Mouse (Mus musculus) liver, embryonic 13.5 days (tissue): ENCODE measurements at regions not wholly inside any gene's neighbourhood (a gene's known extent, or its start where the extent isn't known, plus 50 kb on each side); places are given as distances from the start of the nearest gene placed in this dataset.

Source experiments
- ATAC-seq: fragments of 200-750 bp; cut with Nextera tagmentation; 2 replicates; pipeline ENCODE4 v1.8.0; 2017; ENCODE audit warnings: low read depth, mild to moderate bottlenecking, moderate number of reproducible peaks, moderate library complexity
- DNase-seq: peaks from one replicate; pipeline ENCODE4 v3.0.0; 2022
- H3K27ac ChIP-seq: fragments of 300-500 bp; sonication (generic); 2 replicates; pipeline ENCODE4 v1.5.1; 2015; ENCODE audit warnings: moderate library complexity, mild to moderate bottlenecking, inconsistent platforms
- H3K27me3 ChIP-seq: fragments of 300-500 bp; sonication (generic); 2 replicates; pipeline ENCODE4 v1.6.1; 2015; ENCODE audit warnings: mild to moderate bottlenecking, inconsistent platforms
- H3K36me3 ChIP-seq: fragments of 300-500 bp; sonication (generic); 2 replicates; pipeline ENCODE4 v1.6.1; 2015; ENCODE audit warnings: mild to moderate bottlenecking, inconsistent platforms
- H3K4me1 ChIP-seq: fragments of 300-500 bp; sonication (generic); replicated peaks from 2 replicates; pipeline ENCODE4 v1.6.1; 2015; ENCODE audit warnings: inconsistent platforms
- H3K4me2 ChIP-seq: fragments of 300-500 bp; sonication (generic); 2 replicates; pipeline ENCODE4 v1.6.1; 2015; ENCODE audit warnings: inconsistent platforms, mild to moderate bottlenecking, moderate library complexity
- H3K4me3 ChIP-seq: fragments of 300-500 bp; sonication (generic); replicated peaks from 2 replicates; pipeline ENCODE4 v1.5.1; 2015; ENCODE audit warnings: mild to moderate bottlenecking, inconsistent platforms
- H3K9ac ChIP-seq: fragments of 300-500 bp; sonication (generic); 2 replicates; pipeline ENCODE4 v1.6.1; 2015; ENCODE audit warnings: mild to moderate bottlenecking, inconsistent platforms
- H3K9me3 ChIP-seq: fragments of 300-500 bp; sonication (generic); replicated peaks from 2 replicates; pipeline ENCODE4 v1.6.1; 2016; ENCODE audit warnings: inconsistent platforms
- WGBS: fragments of 180-500 bp; shearing (Covaris S2); methylation state at CpG from one replicate; pipeline ENCODE4 v1.1.7; 2015; ENCODE audit not compliant: insufficient replicate concordance; 5-methylcytosine and 5-hydroxymethylcytosine counted together

DNA sequence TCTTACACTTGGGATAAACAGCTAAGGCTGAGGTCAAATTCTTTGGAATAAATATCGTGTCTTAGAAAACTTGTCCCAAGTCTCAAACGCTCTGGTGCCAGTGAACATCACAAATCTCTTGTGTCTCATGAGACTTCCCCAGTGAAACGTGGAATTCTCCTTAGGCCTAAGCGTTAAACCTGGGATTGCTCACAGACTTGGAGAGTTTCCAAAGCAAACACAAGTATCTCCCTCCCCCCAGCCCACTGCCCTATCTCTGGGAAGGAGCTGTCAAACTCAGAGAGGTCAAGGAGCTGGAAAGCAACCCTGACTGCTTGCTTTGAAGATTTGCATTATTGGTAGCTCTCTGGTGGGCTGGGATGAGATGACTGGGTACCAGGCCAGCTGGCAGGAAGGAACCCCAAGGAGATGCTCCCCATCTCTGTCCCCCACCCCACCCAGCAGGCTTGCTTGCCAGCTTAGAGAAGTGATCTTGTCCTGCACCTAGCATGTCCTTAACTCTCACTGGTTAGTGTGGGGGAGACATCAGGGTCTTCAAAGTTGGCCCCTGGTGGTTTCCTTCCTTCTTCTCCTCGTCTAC is 219.1 kb downstream of the Fam43a start:
- no peak for ATAC-seq
- Histone ChIP-seq H3K36me3 (no peaks in the 10 kb centered on the region), H3K9me3 (no peaks in the 10 kb centered on the region), H3K4me2 (no peak overlapping the region), H3K27ac (no peak overlapping the region), H3K9ac (no peak overlapping the region), H3K4me3 (no peak overlapping the region), H3K4me1 (peaks cover 7% of the 10 kb centered on the region), H3K27me3 (no peaks in the 10 kb centered on the region)
- no peak for DNase-seq
- 37% methylated on average over 5 of the region's 5 CpGs for WGBS

DNA sequence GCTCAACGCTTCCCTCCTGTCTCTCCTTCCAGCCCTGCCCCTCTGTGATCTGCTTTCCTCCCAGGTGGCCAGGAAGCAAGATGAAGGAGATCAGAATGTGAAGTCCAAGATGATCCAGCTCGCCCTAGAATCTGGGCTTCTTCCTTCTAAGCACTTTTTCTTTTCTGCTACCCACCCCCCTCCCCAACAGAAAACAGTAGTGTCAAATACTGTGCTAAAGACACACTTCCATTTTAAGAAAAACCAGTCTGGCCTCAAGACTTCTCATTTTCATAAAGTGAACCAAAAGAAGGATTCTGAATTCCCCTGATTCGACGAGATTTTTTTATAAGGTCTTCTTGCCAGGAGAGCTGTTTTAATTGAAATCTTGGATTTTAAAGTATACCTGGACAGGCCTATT is 219.8 kb downstream of the Fam43a start:
- H3K9me3 ChIP-seq = no peaks in the 10 kb centered on the region
- no peaks in the 10 kb centered on the region for H3K36me3 ChIP-seq
- 58% methylated on average over 4 of the region's 4 CpGs for WGBS
- H3K27me3 ChIP-seq = no peaks in the 10 kb centered on the region
- H3K9ac ChIP-seq = no peak overlapping the region
- no peak overlapping the region for H3K4me2 ChIP-seq
- H3K27ac ChIP-seq = no peak overlapping the region
- H3K4me3 ChIP-seq = no peak overlapping the region
- ATAC-seq (no peak), DNase-seq (no peak)
- H3K4me1 ChIP-seq = peaks cover 7% of the 10 kb centered on the region

GRCm38 (mm10) chr16:30820234-30820633 is 220.7 kb downstream of the Fam43a start:
- no peak for ATAC-seq
- Histone ChIP-seq H3K4me2 (no peak overlapping the region), H3K9ac (no peak overlapping the region), H3K4me1 (peaks cover 7% of the 10 kb centered on the region), H3K9me3 (no peaks in the 10 kb centered on the region), H3K27ac (no peak overlapping the region), H3K36me3 (no peaks in the 10 kb centered on the region), H3K4me3 (no peak overlapping the region), H3K27me3 (no peaks in the 10 kb centered on the region)
- WGBS = 51% methylated on average over 3 of the region's 3 CpGs
- no peak for DNase-seq

- H3K27ac ChIP-seq = no peak overlapping the region
These were observed 221.2 kb downstream of the Fam43a start for GRCm38 (mm10) chr16:30820761-30821160.

DNA sequence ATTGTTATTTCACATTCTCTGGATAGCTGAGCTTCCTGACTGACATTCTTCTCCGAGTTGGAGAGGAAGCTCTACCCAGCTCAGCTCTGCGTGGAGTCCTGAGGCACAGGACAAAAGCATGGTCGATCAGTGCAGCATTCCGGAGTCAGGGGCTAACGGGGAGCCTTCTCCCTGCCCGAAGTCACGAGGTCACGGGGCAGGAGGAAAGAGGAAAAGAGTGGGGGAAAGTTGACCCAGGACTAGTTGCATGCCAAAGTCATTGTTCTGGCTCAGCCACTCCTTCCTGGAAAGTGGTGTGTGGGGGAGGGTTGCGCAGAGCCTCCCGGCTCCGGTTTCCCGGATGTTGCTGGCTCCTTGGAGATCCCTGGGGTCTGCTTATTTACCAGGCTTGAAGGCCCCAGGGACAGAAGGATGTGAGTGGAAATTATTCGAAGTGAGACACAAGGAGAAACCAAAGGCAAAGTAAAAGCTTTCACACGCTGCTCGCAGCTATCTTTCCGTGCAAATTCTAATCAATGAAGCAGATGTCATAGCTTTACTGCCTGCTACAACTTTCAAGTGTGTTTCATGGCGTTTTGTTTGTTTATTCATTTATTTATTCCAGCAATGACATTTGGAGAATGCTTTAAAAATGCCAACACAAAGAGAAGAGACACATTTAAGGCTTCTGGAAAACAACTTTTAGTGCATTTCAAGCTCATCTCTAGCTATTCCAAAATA is 221.8 kb downstream of the Fam43a start:
- no peak overlapping the region for H3K9ac ChIP-seq

More at GRCm38 (mm10) chr16:30820761-30821160, 221.2 kb downstream of the Fam43a start:
- WGBS = 64% methylated on average over 4 of the region's 4 CpGs
- Histone ChIP-seq H3K27me3 (no peaks in the 10 kb centered on the region), H3K4me3 (no peak overlapping the region), H3K9ac (no peak overlapping the region), H3K4me1 (peaks cover 7% of the 10 kb centered on the region), H3K9me3 (no peaks in the 10 kb centered on the region), H3K4me2 (no peak overlapping the region), H3K36me3 (no peaks in the 10 kb centered on the region)
- DNase-seq (no peak), ATAC-seq (no peak)

GRCm38 (mm10) chr16:30821911-30822578 is 222.5 kb downstream of the Fam43a start:
- H3K4me2 ChIP-seq = no peak overlapping the region
- H3K9me3 ChIP-seq = no peaks in the 10 kb centered on the region
- H3K36me3 ChIP-seq = no peaks in the 10 kb centered on the region
- 58% methylated on average over 13 of the region's 13 CpGs for WGBS
- no peak overlapping the region for H3K9ac ChIP-seq
- 0 out of 2 replicates have a peak overlapping the region, but pooled peaks have one; percentile 9 for H3K27ac ChIP-seq
- H3K4me3 ChIP-seq = no peak overlapping the region
- H3K27me3 ChIP-seq = no peaks in the 10 kb centered on the region
- peaks cover 7% of the 10 kb centered on the region for H3K4me1 ChIP-seq
- ATAC-seq (no peak), DNase-seq (no peak)

More for the DNA sequence above, 221.8 kb downstream of the Fam43a start:
- DNase-seq (no peak), ATAC-seq (no peak)
- Histone ChIP-seq H3K4me3 (peak overlapping the region; percentile 27), H3K4me1 (peaks cover 7% of the 10 kb centered on the region), H3K27me3 (no peaks in the 10 kb centered on the region), H3K27ac (no peak overlapping the region), H3K4me2 (peak overlapping the region; percentile 51), H3K9me3 (no peaks in the 10 kb centered on the region), H3K36me3 (no peaks in the 10 kb centered on the region)
- 9% methylated on average over 17 of the region's 17 CpGs for WGBS

DNA sequence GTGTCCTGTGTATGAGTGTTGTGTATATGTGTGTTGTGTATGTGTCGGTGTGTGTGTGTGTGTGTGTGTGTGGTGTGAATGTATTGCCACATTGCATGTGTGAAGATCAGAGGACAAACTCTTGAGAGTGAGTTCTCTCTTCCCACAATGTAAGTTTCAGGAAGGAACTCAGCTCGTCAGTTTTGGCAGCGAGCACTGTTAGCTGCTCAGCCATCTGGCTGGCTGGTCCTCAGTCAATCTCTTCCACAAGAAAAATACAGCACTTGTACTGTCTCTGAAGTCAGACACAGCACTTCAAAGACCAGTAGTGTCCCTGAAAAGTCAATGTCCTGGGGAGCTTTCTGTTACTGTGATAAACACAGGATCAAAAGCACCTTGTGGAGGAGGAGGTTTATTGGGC is 226.6 kb downstream of the Fam43a start:
- H3K4me1 ChIP-seq = peaks cover 9% of the 10 kb centered on the region
- no peak overlapping the region for H3K27ac ChIP-seq
- WGBS = 35% methylated on average over 3 of the region's 3 CpGs
- no peaks in the 10 kb centered on the region for H3K36me3 ChIP-seq
- no peaks in the 10 kb centered on the region for H3K27me3 ChIP-seq
- ATAC-seq (no peak), DNase-seq (no peak)
- H3K4me2 ChIP-seq = no peak overlapping the region
- H3K4me3 ChIP-seq = no peak overlapping the region
- no peak overlapping the region for H3K9ac ChIP-seq
- no peaks in the 10 kb centered on the region for H3K9me3 ChIP-seq

GRCm38 (mm10) chr16:30827901-30828608 is 228.5 kb downstream of the Fam43a start:
- DNase-seq (no peak), ATAC-seq (no peak)
- H3K4me1 ChIP-seq = 0 out of 2 replicates have a peak, but pooled peaks cover 3% of the 10 kb centered on the region
- 59% methylated on average over 9 of the region's 9 CpGs for WGBS
- no peak overlapping the region for H3K4me2 ChIP-seq
- no peak overlapping the region for H3K9ac ChIP-seq
- H3K9me3 ChIP-seq = no peaks in the 10 kb centered on the region
- H3K36me3 ChIP-seq = no peaks in the 10 kb centered on the region
- no peak overlapping the region for H3K27ac ChIP-seq
- no peak overlapping the region for H3K4me3 ChIP-seq
- H3K27me3 ChIP-seq = no peaks in the 10 kb centered on the region

- Histone ChIP-seq H3K27ac (no peak overlapping the region), H3K9ac (no peak overlapping the region), H3K9me3 (no peaks in the 10 kb centered on the region), H3K36me3 (no peaks in the 10 kb centered on the region), H3K4me2 (no peak overlapping the region), H3K4me3 (no peak overlapping the region), H3K4me1 (no peaks in the 10 kb centered on the region), H3K27me3 (no peaks in the 10 kb centered on the region)
- 52% methylated on average over 3 of the region's 3 CpGs for WGBS
- DNase-seq = no peak
- no peak for ATAC-seq
These were observed 235.0 kb downstream of the Fam43a start for GRCm38 (mm10) chr16:30834561-30834960.

DNA sequence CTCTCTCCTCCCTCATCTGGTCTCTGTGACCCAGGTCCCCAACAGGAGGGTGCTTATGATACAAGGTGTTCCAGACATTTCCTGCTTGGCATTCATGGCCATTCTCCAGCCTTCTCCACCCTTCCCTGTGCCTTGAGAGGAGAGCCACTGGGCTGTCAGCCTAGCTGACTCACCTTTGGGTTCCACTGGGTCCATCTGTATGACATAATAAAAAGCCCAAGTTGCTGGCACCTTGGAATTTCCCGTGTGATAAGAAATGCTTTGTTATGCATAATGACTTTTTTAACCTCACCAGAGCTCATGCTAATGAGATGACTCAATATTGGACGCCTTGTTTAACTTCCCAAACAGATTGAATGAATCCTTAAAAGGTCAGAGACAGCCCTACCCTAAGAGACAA is 236.2 kb downstream of the Fam43a start:
- no peak overlapping the region for H3K4me2 ChIP-seq
- no peaks in the 10 kb centered on the region for H3K36me3 ChIP-seq
- H3K9ac ChIP-seq = no peak overlapping the region
- H3K4me1 ChIP-seq = no peaks in the 10 kb centered on the region
- no peak overlapping the region for H3K4me3 ChIP-seq
- ATAC-seq = no peak
- H3K9me3 ChIP-seq = no peaks in the 10 kb centered on the region
- no peak for DNase-seq
- 38% methylated on average over 2 of the region's 2 CpGs for WGBS
- no peak overlapping the region for H3K27ac ChIP-seq
- H3K27me3 ChIP-seq = no peaks in the 10 kb centered on the region

DNA sequence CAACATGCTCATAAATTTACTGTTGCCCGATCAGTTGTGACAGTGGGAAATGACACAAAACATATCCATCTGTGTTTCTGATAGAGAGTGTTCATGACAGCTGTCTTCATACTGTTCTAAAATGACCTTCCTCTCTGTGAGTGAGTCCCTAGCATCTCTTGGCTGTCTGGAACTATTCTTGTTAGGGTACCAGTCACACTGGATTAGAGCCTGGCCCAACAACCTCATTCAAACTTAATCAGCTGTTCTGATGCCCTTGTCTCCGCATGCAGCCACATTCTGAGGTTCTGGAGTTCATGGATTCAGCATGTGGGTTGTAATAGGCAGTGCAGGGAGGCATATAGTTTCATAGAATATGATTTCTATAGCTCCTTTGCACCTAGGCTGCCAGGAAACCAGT is 238.4 kb downstream of the Xxylt1 start:
- DNase-seq (no peak), ATAC-seq (no peak)
- Histone ChIP-seq H3K9ac (no peak overlapping the region), H3K36me3 (no peaks in the 10 kb centered on the region), H3K27me3 (no peaks in the 10 kb centered on the region), H3K4me3 (no peak overlapping the region), H3K27ac (no peak overlapping the region), H3K4me2 (no peak overlapping the region), H3K9me3 (no peaks in the 10 kb centered on the region), H3K4me1 (no peaks in the 10 kb centered on the region)
- WGBS = 66% methylated on average over 2 of the region's 2 CpGs
